Mouse (Mus musculus) spleen, adult 2 months (tissue): ENCODE results near the gene 4933427I04Rik. TPM values are rescaled to one million over a fixed set of nuclear protein-coding genes. Genes with fewer than 3 reads are reported as not detected.

Source experiments
- DNase-seq, 2 experiments: peaks; one replicate each; pipeline versions ENCODE4 v3.0.0 to v3.0.0-alpha.2; 2012 to 2021; ENCODE audit warnings: low spot score in 2 of 2, low read depth in 1 of 2
- H3K27ac ChIP-seq: fragments of 200-500 bp; 2 replicates; pipeline ENCODE4 v1.5.1; 2012; ENCODE audit warnings: low read length, inconsistent platforms; ENCODE audit not compliant: insufficient read depth
- H3K27me3 ChIP-seq: fragments of 200-500 bp; 2 replicates; pipeline ENCODE4 v1.6.1; 2012; ENCODE audit warnings: mild to moderate bottlenecking, moderate library complexity, low read length, inconsistent platforms; ENCODE audit not compliant: control insufficient read depth, insufficient read depth
- H3K36me3 ChIP-seq: fragments of 200-500 bp; 2 replicates; pipeline ENCODE4 v1.6.1; 2012; ENCODE audit warnings: mild to moderate bottlenecking, low read length, inconsistent platforms; ENCODE audit not compliant: control insufficient read depth, insufficient read depth
- H3K4me1 ChIP-seq: fragments of 200-500 bp; 2 replicates; pipeline ENCODE4 v1.6.1; 2011; ENCODE audit warnings: inconsistent platforms; ENCODE audit not compliant: control insufficient read depth, insufficient read depth, insufficient read length
- H3K4me3 ChIP-seq: fragments of 200-500 bp; 2 replicates; pipeline ENCODE4 v1.5.1; 2011; ENCODE audit warnings: mild to moderate bottlenecking, inconsistent platforms; ENCODE audit not compliant: insufficient read depth, insufficient read length; ENCODE audit errors: extremely low read depth
- CTCF ChIP-seq: fragments of 200-500 bp; IDR thresholded peaks from 2 replicates; pipeline ENCODE4 v1.5.1; 2011; ENCODE audit warnings: mild to moderate bottlenecking, inconsistent platforms; ENCODE audit not compliant: insufficient read depth, insufficient read length, insufficient replicate concordance; ENCODE audit errors: extremely low read depth
- POLR2A ChIP-seq: fragments of 200-500 bp; IDR thresholded peaks from 2 replicates; pipeline ENCODE4 v1.6.1; 2011; ENCODE audit warnings: low read depth, low read length, inconsistent platforms
- WGBS: fragments of 180-500 bp; shearing (Covaris S2); methylation state at CpG from one replicate; pipeline ENCODE4 v1.1.7; 2018; 5-methylcytosine and 5-hydroxymethylcytosine counted together
- polyA plus RNA-seq: library from polyadenylated mRNA; depleted of rRNA; stranded (reverse); fragments of >200 nt; gene quantifications from 2 replicates; pipeline ENCODE4 v1.2.3, GENCODE M21; 2012

The 4933427I04Rik gene
- polyA plus RNA-seq, 1 experiment: not detected

DNA sequence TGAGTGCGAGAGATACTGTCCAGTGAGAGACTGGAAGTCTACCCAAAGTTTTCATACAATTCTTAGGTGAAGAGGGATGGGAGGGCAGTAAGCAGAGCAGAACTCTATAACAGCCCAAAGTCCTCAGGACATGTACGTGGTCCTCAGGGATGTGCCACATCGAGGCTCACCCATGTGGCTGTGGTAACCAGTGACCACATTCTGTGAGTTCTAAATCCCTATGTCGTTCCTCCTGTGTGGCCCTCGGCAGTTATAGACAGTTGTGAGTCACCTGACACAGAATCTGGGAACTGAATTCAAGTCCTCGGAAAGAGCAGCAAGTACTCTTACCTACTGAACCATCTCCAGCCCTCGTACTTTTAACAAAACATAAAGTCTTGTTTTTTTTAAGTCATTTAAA, 1.4 kb upstream of the 4933427I04Rik start:
- 81% methylated on average over 7 of the region's 7 CpGs for WGBS
- no peaks in the 10 kb centered on the region for H3K36me3 ChIP-seq
- no peaks in the 10 kb centered on the region for H3K27me3 ChIP-seq
- H3K4me1 ChIP-seq: no peaks in the 10 kb centered on the region
- DNase-seq: no peak
- no peak overlapping the region for H3K4me3 ChIP-seq
- no peak for TF ChIP-seq CTCF
- TF ChIP-seq POLR2A: no peak
- H3K27ac ChIP-seq: no peak overlapping the region

DNA sequence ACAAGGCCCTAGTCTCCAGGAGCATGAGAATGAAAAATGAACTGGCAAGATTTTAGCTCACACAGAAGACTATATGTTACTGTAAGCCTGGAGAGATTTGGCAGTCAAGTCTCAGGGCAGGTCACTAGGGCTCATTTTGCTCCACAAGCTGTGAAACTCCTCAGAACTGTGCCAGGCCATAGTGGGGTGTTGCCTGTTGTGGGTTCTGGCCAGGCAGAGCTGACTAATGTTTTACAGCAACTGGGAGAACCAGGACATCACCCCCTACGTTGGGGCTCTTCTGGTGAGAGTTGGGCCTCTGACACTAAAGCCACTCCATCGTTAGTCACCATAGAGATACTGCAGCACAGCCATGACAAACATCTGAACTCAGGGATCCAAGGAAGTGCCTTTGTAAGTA, 324 bp downstream of the 4933427I04Rik start:
- H3K27ac ChIP-seq: no peak overlapping the region
- no peaks in the 10 kb centered on the region for H3K36me3 ChIP-seq
- no peak for TF ChIP-seq CTCF
- TF ChIP-seq POLR2A: no peak
- 50% methylated on average over 2 of the region's 2 CpGs for WGBS
- H3K4me1 ChIP-seq: no peaks in the 10 kb centered on the region
- H3K4me3 ChIP-seq: no peak overlapping the region
- no peaks in the 10 kb centered on the region for H3K27me3 ChIP-seq
- DNase-seq: no peak

DNA sequence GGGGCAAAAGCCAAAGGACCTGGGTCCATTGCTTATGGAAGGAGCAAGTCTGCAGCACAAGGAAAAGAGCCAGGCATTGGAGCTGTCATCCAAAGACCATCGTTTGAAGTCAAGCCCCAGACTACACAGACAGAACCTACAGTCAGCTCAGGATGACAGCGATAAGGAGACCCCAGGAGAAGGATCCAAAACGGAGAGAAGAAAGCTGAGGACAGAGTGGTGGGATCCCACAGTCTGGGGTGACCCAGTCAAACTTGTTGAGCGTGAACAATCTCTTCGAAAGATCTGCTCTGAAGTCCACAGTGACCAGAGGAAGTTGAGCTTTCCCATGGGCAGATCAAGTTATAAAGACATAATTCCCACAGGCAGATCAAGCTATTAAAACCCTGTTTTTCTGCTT, 1.1 kb downstream of the 4933427I04Rik start:
- no peaks in the 10 kb centered on the region for H3K4me1 ChIP-seq
- H3K36me3 ChIP-seq: no peaks in the 10 kb centered on the region
- no peak for DNase-seq
- no peak overlapping the region for H3K4me3 ChIP-seq
- no peak for TF ChIP-seq POLR2A
- TF ChIP-seq CTCF: no peak
- H3K27ac ChIP-seq: no peak overlapping the region
- no peaks in the 10 kb centered on the region for H3K27me3 ChIP-seq
- 86% methylated on average over 5 of the region's 5 CpGs for WGBS

DNA sequence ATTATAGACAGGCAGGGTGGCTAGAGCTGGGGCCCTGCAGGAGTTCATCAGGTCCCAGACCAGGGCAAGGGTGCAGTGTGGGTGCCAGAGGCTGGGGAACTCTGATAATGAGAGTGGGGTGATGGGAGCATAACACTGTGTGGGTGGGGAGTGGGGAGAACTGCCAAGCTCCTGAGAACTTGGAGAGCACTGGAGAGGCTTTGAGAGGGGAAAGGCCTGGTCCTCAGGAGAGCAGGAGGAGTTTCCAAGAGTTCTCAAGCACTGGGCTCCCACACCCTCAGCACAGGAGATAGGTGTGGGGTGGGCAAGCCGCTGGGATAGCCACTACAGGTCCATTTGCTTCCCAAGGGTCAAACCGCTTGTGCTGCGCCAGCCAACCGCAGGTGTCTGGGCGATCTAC, 34.2 kb downstream of the 4933427I04Rik start:
- Histone ChIP-seq H3K4me1 (no peaks in the 10 kb centered on the region), H3K4me3 (no peak overlapping the region), H3K36me3 (no peaks in the 10 kb centered on the region), H3K27ac (no peak overlapping the region), H3K27me3 (peaks cover 2% of the 10 kb centered on the region; the same call in 1 of the 2 replicates)
- TF ChIP-seq CTCF: no peak
- TF ChIP-seq POLR2A: no peak
- DNase-seq: no peak
- WGBS: 88% methylated on average over 5 of the region's 5 CpGs

DNA sequence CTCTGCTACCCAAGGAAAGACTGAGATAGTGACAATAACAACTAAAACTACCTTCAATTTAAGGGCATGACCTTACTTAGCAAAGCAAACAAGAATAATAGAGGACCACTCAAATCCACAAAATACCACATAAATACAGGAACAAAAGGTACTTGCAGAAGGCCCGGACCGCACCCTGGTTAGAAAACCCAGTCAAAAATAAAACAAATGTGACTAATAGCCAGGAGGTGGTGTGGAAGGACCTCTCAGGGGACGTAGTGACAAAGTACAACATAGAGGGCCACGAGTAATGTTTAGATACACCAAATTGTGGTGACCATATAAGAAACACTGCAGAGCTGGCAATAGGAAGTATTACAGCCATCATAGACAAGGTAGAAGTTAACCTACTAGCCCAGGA, 34.8 kb downstream of the 4933427I04Rik start:
- 85% methylated on average over 4 of the region's 4 CpGs for WGBS
- TF ChIP-seq CTCF (no peak), POLR2A (no peak)
- H3K27ac ChIP-seq: no peak overlapping the region
- H3K27me3 ChIP-seq: peaks cover 2% of the 10 kb centered on the region; the same call in 1 of the 2 replicates
- no peak for DNase-seq
- no peaks in the 10 kb centered on the region for H3K36me3 ChIP-seq
- no peaks in the 10 kb centered on the region for H3K4me1 ChIP-seq
- H3K4me3 ChIP-seq: no peak overlapping the region

DNA sequence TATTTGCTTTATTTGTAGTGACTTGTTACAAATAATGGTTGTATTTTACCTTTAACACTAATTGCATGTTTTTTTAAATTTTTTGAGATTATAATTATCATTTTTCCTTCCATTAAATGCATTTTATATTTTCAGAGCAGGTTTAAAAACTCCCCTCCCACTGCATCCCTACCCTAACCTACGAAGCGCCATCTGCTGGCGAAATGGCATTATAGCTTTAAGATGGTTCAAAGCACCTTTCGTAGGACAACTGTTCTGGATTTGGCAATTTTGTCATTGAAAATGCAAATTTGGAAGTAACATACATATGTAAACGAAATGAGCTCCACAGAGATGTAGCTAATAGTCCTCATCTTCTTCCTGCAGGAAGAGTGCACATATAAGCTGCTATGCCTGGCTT, 39.2 kb downstream of the 4933427I04Rik start:
- TF ChIP-seq POLR2A (no peak), CTCF (peak; percentile 41; the same call in 1 of the 2 replicates)
- H3K4me3 ChIP-seq: no peak overlapping the region

DNA sequence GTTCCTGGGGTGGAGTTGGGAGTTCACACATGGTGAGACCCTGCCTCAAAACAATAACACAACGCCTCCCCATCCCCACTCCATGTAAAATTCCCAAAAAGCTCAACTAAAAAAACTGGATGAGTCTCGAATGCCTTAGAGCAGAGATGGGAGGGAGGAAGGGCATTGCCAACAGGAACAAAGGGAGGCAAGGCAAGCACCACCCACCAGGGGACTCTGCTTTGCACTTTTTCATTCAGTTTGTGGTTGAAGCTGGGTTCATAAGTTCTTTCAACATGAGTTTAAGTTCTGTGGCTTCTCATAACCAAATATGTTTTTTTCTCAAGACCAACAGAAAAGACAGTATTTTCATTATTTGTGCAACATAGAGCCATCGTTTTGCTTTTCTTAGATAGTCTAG, 44.0 kb downstream of the 4933427I04Rik start:
- no peaks in the 10 kb centered on the region for H3K27me3 ChIP-seq
- no peaks in the 10 kb centered on the region; the same call in 1 of the 2 replicates for H3K4me1 ChIP-seq
- TF ChIP-seq CTCF (no peak), POLR2A (no peak)
- no peak overlapping the region for H3K4me3 ChIP-seq
- H3K27ac ChIP-seq: no peak overlapping the region
- DNase-seq: no peak
- 71% methylated on average over 3 of the region's 3 CpGs for WGBS
- H3K36me3 ChIP-seq: no peaks in the 10 kb centered on the region

More for the DNA sequence above, 39.2 kb downstream of the 4933427I04Rik start:
- 13% methylated on average over 5 of the region's 5 CpGs for WGBS
- no peak overlapping the region for H3K27ac ChIP-seq
- H3K36me3 ChIP-seq: no peaks in the 10 kb centered on the region
- peak; percentile 17 to 30 for DNase-seq
- no peaks in the 10 kb centered on the region for H3K27me3 ChIP-seq
- H3K4me1 ChIP-seq: no peaks in the 10 kb centered on the region
